Mouse (Mus musculus): ENCODE measurements around the gene Sap25. TPM values are rescaled to one million over a fixed set of nuclear protein-coding genes. Genes with fewer than 3 reads are reported as not detected.

Gene Sap25
- 100 to 1,000 TPM in 1 of 2 experiments, 10 to 100 TPM in 1; 98.4 to 116 TPM for total RNA-seq (2023)

DNA sequence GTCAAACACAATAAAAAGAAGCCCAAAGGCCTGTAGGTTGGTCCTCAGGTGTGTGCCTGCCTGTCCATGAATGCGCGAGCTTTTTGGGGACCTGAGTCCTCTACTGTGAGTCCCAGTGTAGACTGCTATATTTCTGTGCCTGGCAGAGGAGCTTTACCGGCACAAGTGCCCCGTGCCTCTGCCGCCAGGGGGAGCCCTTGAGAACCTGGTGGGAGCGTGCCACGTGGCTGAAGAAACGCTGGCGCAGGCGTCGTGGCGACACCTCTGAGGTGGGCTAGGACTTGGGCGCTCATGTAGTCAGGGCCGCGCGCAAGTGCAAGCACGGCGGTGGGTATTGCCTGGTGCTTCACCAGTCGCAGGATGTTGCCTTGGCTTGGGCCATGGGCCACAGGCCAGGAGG is at the start of gene Sap25:
Sap25 (plus strand) TSS at position 281 of the 400 bp plus-strand sequence.

DNA sequence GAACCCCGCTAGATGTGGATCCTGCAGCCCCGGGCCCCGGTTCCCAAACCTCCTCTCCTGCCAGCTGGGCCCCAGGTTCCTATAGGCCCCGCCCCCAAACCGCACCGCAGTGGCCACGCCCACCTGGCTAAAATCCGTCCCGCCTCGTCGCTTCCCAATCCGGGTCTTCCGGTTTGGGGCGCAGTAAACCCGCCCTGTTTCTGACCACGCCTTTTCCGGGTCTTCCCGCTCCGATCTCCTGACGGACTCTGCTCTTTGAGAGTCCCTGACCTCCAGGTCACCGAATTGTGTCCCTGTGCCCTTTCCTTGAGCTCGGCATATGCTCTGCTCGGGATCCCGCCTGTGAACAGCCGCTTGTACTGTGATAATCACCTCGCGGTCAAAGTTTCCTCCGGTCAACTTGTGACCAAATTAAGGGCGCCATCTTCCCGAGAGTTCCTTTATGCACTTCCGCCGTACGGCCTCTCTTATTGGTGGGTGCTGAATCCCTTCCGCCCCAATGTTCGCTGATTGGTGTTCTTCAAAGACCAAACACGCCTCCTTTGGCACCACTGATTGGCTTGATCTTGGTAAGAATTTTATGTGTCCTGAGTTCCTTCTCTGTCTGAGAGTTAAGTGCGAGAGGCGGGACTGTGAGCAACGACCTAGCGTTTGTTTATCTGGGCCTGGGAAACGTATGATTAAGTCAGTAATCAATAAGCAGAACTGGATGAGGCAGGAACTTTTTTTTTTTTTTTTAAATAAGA is 40.3 kb upstream of the Sap25 start, which contains the start of gene Mospd3:
Mospd3 (minus strand) TSS at position 440 of the 746 bp plus-strand sequence.

DNA sequence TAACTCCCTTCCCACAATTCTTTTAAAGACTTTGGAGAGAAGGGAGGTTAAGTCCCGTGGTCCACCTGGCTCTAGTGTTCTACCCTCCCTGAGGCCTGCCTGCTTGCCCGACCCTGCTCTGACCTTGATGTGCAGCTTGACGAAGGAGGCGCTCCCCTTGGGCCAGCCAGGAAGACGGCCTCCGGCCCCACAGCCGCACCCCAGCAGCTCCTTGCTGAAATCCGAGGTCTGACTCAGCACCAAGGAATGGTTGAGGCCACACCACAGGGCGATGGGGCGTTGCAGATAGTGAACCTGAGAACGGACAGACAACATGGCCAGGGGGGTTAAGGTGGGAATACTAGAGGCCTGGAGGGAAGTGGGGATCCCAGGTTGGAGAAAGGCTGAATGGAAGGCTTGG is 27.6 kb upstream of the Sap25 start, which contains the start of gene Pcolce:
Pcolce (minus strand) TSS at position 235 of the 400 bp plus-strand sequence.

DNA sequence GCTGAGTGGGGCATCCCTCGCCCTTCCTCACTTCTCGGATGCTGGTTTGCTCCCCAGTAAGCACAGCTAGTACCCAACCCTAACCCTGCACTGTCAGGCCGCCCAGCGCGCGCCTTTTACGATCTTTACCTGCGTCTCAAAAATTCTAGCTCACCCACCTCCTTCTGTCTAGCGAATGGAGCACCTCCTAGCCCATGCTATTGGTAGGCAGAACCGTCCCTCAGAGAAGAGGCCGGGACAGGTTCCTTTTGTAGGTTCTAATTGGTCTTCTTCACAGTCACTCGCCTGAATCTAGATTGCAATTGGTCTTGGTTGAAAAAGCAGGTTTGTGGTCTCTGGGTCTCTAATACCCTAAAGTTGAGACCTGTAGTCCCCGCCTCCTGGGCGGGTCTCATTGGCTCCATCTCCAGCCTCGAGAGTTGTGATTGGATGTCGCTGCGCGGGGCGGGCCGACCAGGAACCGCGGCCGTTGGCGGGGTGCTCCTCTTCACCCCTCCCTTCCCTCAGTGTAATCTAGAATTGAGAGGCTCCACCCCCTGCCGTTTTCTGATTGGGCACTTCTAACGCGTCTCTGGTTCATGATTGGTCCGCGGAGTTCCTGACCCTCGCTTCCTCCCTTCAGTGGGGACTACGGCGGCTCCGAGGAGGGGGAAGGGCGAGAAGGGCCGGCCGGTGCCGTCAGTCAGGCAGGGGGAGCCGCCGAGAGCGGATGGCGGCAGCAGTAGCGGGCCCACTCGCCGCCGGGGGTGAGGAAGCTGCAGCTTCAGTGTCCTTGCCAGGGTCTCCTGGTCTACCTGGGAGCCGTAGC is 12.4 kb upstream of the Sap25 start, which contains the start of the genes Fbxo24, Lrch4 and Gm20605:
Fbxo24 (minus strand) TSS at position 505 of the 808 bp plus-strand sequence.
Lrch4 (plus strand) TSS at position 624 of the 808 bp plus-strand sequence.
Gm20605 (plus strand) TSS at position 678 of the 808 bp plus-strand sequence.

DNA sequence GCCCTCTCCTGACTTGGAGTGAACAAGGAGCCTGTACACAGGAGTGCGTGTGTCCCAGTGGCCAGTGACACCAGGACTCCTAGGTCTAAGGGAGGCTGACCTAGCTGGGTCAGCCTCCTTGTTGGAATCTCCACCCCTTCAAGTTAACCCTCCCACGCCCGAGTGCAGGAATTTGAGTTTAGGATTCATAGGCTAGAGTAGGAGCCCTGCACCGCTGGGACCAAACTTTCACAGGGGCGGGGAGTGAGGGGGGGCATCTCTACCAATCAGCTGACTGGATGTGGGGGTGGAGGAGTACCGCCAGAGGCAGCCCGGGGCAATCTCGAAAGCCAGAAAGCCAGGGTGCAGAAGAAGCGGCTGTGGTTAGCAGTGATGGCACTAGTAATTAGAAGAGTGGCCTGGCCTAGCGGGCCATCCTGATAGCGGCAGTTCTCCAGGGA is 4.5 kb downstream of the Sap25 start, which contains the start of gene Irs3:
Irs3 (minus strand) TSS at position 63 of the 440 bp plus-strand sequence.

DNA sequence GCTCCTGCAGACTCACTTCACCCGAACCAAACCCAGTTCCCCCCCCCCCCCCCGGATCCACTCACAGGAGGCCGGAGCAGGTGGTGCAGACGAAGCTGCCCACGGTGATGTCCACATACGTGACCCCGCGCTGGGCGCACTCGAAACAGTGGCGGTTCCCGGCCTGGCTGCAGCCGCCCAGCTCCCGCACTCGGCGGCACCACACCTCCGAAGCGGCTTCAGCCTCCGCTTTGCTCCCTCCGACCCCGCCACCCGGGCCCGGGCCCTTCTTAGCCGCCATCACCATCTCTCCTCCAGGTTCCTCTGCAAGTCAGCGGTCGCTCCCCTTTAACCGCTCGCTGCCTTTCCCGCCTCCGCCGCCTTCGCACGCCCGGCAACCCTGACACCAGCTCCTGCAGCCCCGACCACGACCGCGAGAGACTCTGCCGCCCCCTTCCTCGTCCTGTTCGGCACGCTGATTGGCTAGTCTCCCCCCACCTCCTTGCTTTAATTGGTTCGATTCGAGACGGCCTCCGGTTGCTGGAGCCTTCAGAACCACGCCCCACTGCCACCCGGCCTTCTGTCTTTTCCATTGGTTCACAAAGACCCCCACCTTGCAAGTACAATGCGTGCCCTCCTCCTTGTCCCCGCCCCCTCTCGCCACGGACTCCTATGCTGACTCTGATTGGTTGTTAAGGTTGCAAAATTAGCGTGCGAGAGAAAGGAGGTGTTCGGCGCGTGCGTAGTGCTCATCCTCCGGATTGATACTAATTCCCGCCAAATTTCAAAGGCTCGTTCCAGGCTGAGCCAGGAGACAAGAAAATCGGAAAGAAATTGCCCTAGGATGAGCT is 43.4 kb downstream of the Sap25 start, which contains the start of gene Agfg2:
Agfg2 (minus strand) TSS at position 433 of the 830 bp plus-strand sequence.

Other genes starting within 250 kb of the Sap25 start
- under 1 TPM; 0.21 to 0.23 TPM for gene Zan, start 164.3 kb upstream of the Sap25 start, total RNA-seq (2023)
- 10 to 100 TPM; 22.7 to 28.5 TPM for gene Pop7, start 138.8 kb upstream of the Sap25 start, total RNA-seq (2023)
- 10 to 100 TPM; 95.7 to 97.2 TPM for gene Gigyf1, start 122.8 kb upstream of the Sap25 start, total RNA-seq (2023)
- gene Epo, start 108.1 kb upstream of the Sap25 start, total RNA-seq (2023), result not detected
- gene Gnb2, start 107.8 kb upstream of the Sap25 start, total RNA-seq (2023), result 100 to 1,000 TPM; 327 to 334 TPM
- not detected for gene Actl6b, start 87.8 kb upstream of the Sap25 start, total RNA-seq (2023)
- gene Tfr2, start 71.5 kb upstream of the Sap25 start, total RNA-seq (2023), result 1 to 10 TPM; 1.9 to 2.2 TPM
- gene Mospd3, start 40.3 kb upstream of the Sap25 start, total RNA-seq (2023), result 10 to 100 TPM; 32.7 to 38.3 TPM
- gene Pcolce, start 27.6 kb upstream of the Sap25 start, total RNA-seq (2023), result under 1 TPM; 0.47 to 0.93 TPM
- gene Fbxo24, start 12.3 kb upstream of the Sap25 start, total RNA-seq (2023), result under 1 TPM in 1 of 2 experiments, not detected in 1; 0.50 TPM
- gene Lrch4, start 12.2 kb upstream of the Sap25 start, total RNA-seq (2023), result 100 to 1,000 TPM; 189 to 193 TPM
- 10 to 100 TPM; 61.4 to 68.4 TPM for gene Gm20605, start 12.2 kb upstream of the Sap25 start, total RNA-seq (2023)
- 1 to 10 TPM in 1 of 2 experiments, under 1 TPM in 1; 0.58 to 1.2 TPM for gene Irs3, start 4.4 kb downstream of the Sap25 start, total RNA-seq (2023)
- 10 to 100 TPM; 24.7 to 27.5 TPM for gene Agfg2, start 43.4 kb downstream of the Sap25 start, total RNA-seq (2023)
- gene Nyap1, start 100.3 kb downstream of the Sap25 start, total RNA-seq (2023), result 1 to 10 TPM; 2.1 to 2.3 TPM
- gene Tsc22d4, start 104.4 kb downstream of the Sap25 start, total RNA-seq (2023), result 100 to 1,000 TPM; 231 to 235 TPM
- 10 to 100 TPM; 23.2 to 26.0 TPM for gene Ppp1r35, start 137.5 kb downstream of the Sap25 start, total RNA-seq (2023)
- gene Mepce, start 146.3 kb downstream of the Sap25 start, total RNA-seq (2023), result 100 to 1,000 TPM; 120 to 126 TPM
- gene Zcwpw1, start 146.5 kb downstream of the Sap25 start, total RNA-seq (2023), result 10 to 100 TPM; 19.2 to 22.2 TPM
- gene Pilra, start 194.9 kb downstream of the Sap25 start, total RNA-seq (2023), result 1 to 10 TPM; 3.2 to 3.3 TPM
- 1 to 10 TPM; 1.7 to 2.7 TPM for gene Pilrb1, start 216.8 kb downstream of the Sap25 start, total RNA-seq (2023)
- 1 to 10 TPM in 1 of 2 experiments, not detected in 1; 2.4 TPM for gene Pilrb2, start 230.5 kb downstream of the Sap25 start, total RNA-seq (2023)